ENCODE assay signal across 9 mouse cellular contexts in the genomic region with DNA sequence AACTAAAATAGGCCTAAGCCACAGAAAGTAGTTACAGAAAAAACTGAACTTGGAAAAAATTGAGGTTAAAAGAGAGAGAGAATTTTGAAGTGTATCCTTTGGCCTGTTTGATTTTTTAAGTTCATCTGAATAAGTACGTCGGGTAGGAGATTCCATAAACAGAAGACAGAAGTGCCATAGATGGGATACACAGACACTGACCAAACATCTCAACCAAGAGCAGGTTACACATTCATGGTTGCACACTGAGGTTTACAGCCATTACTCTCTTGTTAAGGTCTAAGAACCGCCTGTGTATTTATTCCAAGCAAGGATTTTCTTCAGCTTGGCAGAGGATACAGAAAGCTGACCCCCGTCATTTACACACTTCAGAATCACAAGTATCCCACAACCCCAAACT. TPM values are rescaled to one million over a fixed set of nuclear protein-coding genes. Genes with fewer than 3 reads are reported as not detected.
DNase-seq lines count a peak whose midpoint lies in the region; ATAC-seq and TF ChIP-seq lines count a peak whose summit lies in the region.
"Had no signal": no experiment of that assay in that cellular context is flagged by ENCODE, and none has a peak within 500 bp of the region (broad histone marks: within the 10 kb centered on the region; RNA-seq: fewer than 3 reads in every experiment).

A gene (plus strand): TSS at position 301 of the 400 bp plus-strand sequence.

- TF ChIP-seq POLR2A in kidney, adult 2 months (IDR thresholded peaks at IDR 0.05; ENCODE audit: low read depth, low read length) = no peak
- no peak for TF ChIP-seq POLR2A in heart, adult 2 months (IDR thresholded peaks at IDR 0.05; ENCODE audit: insufficient read depth, low read depth, low read length)

- peaks cover 6% of the 10 kb centered on the region for H3K4me1 ChIP-seq in kidney, embryonic 15.5 days
- no peaks in the 10 kb centered on the region for H3K4me1 ChIP-seq in kidney, adult 2 months (ENCODE audit: control insufficient read depth, insufficient read depth, low read length)
- 0 out of 2 replicates have a peak, but pooled peaks cover 4% of the 10 kb centered on the region for H3K4me1 ChIP-seq in intestine, embryonic 16.5 days (ENCODE audit: control insufficient read depth, insufficient read depth, low read length)
- H3K4me1 ChIP-seq in midbrain, embryonic 15.5 days = peaks cover 8% of the 10 kb centered on the region
- no peaks in the 10 kb centered on the region for H3K4me1 ChIP-seq in heart, adult 2 months (ENCODE audit: control insufficient read depth, insufficient read depth, low read length)

- no peak for ATAC-seq in kidney, embryonic 15.5 days (replicated peaks; ENCODE audit: low FRiP score)
- 0 out of 2 replicates have a peak, but pooled peaks have one; percentile 6 for ATAC-seq in intestine, embryonic 16.5 days
- no peak for ATAC-seq in midbrain, embryonic 15.5 days (replicated peaks)

- WGBS in kidney, embryonic 15.5 days = 12% methylated on average over 4 of the region's 4 CpGs
- WGBS in kidney, adult 2 months = 14% methylated on average over 4 of the region's 4 CpGs
- 11% methylated on average over 4 of the region's 4 CpGs for WGBS in intestine, embryonic 16.5 days
- WGBS in midbrain, embryonic 15.5 days = 1% methylated on average over 4 of the region's 4 CpGs
- 10% methylated on average over 4 of the region's 4 CpGs for WGBS in heart, adult 2 months

- H3K9me3 ChIP-seq in kidney, embryonic 15.5 days (replicated peaks) = no peaks in the 10 kb centered on the region
- no peaks in the 10 kb centered on the region for H3K9me3 ChIP-seq in intestine, embryonic 16.5 days (ENCODE audit: control insufficient read depth, low read length)
- no peaks in the 10 kb centered on the region for H3K9me3 ChIP-seq in midbrain, embryonic 15.5 days

- H3K36me3 ChIP-seq in kidney, embryonic 15.5 days = no peaks in the 10 kb centered on the region
- H3K36me3 ChIP-seq in kidney, adult 2 months (ENCODE audit: control insufficient read depth, insufficient read depth, low read length) = no peaks in the 10 kb centered on the region
- no peaks in the 10 kb centered on the region for H3K36me3 ChIP-seq in intestine, embryonic 16.5 days (ENCODE audit: control insufficient read depth, insufficient read depth, low read length)
- H3K36me3 ChIP-seq in midbrain, embryonic 15.5 days (replicated peaks) = no peaks in the 10 kb centered on the region
- no peaks in the 10 kb centered on the region for H3K36me3 ChIP-seq in heart, adult 2 months (ENCODE audit: control insufficient read depth, insufficient read depth, low read length)

- intact Hi-C loops in heart, adult 2 months (cut with DNase I) = no loop called here

- no peak for TF ChIP-seq CTCF in kidney, adult 2 months (conservative IDR thresholded peaks at IDR 0.05; ENCODE audit: insufficient read depth, insufficient read length, low read depth, low read length)
- no peak for TF ChIP-seq CTCF in heart, adult 2 months (IDR thresholded peaks at IDR 0.05)

- H3K27me3 ChIP-seq in kidney, embryonic 15.5 days = peaks cover 12% of the 10 kb centered on the region
- no peaks in the 10 kb centered on the region for H3K27me3 ChIP-seq in kidney, adult 2 months (replicated peaks; ENCODE audit: control insufficient read depth, insufficient read depth, low read length)
- no peaks in the 10 kb centered on the region; the same call in 1 of the 2 replicates for H3K27me3 ChIP-seq in intestine, embryonic 16.5 days (replicated peaks; ENCODE audit: control insufficient read depth, insufficient read depth, low read length)
- H3K27me3 ChIP-seq in midbrain, embryonic 15.5 days (replicated peaks) = no peaks in the 10 kb centered on the region
- H3K27me3 ChIP-seq in heart, adult 2 months (ENCODE audit: control insufficient read depth, insufficient read depth, low read length) = peaks cover 2% of the 10 kb centered on the region; the same call in 1 of the 2 replicates

- DNase-seq in kidney, adult 2 months = no peak
- DNase-seq in adrenal gland, postnatal 36 days = no peak
- DNase-seq in right cerebral cortex, postnatal 4 days = no peak
- no peak for DNase-seq in kidney, postnatal 10 days
- DNase-seq in heart, adult 2 months = no peak

- no peak within 1 kb of the TSS for H3K27ac ChIP-seq in kidney, embryonic 15.5 days
- H3K27ac ChIP-seq in kidney, adult 2 months (ENCODE audit: insufficient read depth, low read depth, low read length) = no peak within 1 kb of the TSS
- no peak within 1 kb of the TSS for H3K27ac ChIP-seq in intestine, embryonic 16.5 days (ENCODE audit: low read length)
- H3K27ac ChIP-seq in midbrain, embryonic 15.5 days = peak within 1 kb of the TSS; percentile 96
- no peak within 1 kb of the TSS for H3K27ac ChIP-seq in heart, adult 2 months

- no peak within 1 kb of the TSS for H3K9ac ChIP-seq in kidney, embryonic 15.5 days
- H3K9ac ChIP-seq in intestine, embryonic 16.5 days (ENCODE audit: low read depth, low read length) = no peak within 1 kb of the TSS
- peak within 1 kb of the TSS; percentile 83 for H3K9ac ChIP-seq in midbrain, embryonic 15.5 days
- no peak within 1 kb of the TSS for H3K9ac ChIP-seq in heart, adult 2 months (ENCODE audit: low read depth, low read length)

- H3K4me2 ChIP-seq in kidney, embryonic 15.5 days = peak within 1 kb of the TSS; percentile 87
- H3K4me2 ChIP-seq in intestine, embryonic 16.5 days (ENCODE audit: low read depth, low read length) = peak within 1 kb of the TSS; percentile 89
- peak within 1 kb of the TSS; percentile 62 for H3K4me2 ChIP-seq in midbrain, embryonic 15.5 days

- H3K79me2 ChIP-seq in heart, adult 2 months (replicated peaks; ENCODE audit: control insufficient read depth, insufficient read depth, low read length) = no peaks in the 10 kb centered on the region

- no peak for TF ChIP-seq EP300 in heart, adult 2 months (IDR thresholded peaks at IDR 0.05; ENCODE audit: insufficient read depth, low read depth, low read length)

- peak within 1 kb of the TSS; percentile 47 for H3K4me3 ChIP-seq in kidney, embryonic 15.5 days (replicated peaks)
- no peak within 1 kb of the TSS for H3K4me3 ChIP-seq in kidney, adult 2 months (ENCODE audit: insufficient read depth, low read depth, low read length)
- peak within 1 kb of the TSS; percentile 47 for H3K4me3 ChIP-seq in intestine, embryonic 16.5 days (ENCODE audit: low read length)
- H3K4me3 ChIP-seq in midbrain, embryonic 15.5 days = peak within 1 kb of the TSS; percentile 60
- no peak within 1 kb of the TSS for H3K4me3 ChIP-seq in heart, adult 2 months

RNA-seq across cellular contexts. Expression of the gene that starts here (rescaled TPM):
- polyA plus RNA-seq in kidney, embryonic 15.5 days (2015; fragmentation: Nextera tagmentation; extraction: Ambion mirVana) = 4.3 and 31.0 TPM in 2 replicates
- polyA plus RNA-seq in kidney, adult 2 months (2012; rRNA removed) = 0.04 and 0.19 TPM in 2 replicates
- total RNA-seq in adrenal gland, postnatal 36 days (2021) = 1,000 to 10,000 TPM; 1,300 to 1,603 TPM
- polyA plus RNA-seq in intestine, embryonic 16.5 days (2015; fragmentation: Nextera tagmentation; extraction: Ambion mirVana) = 57.2 and 60.0 TPM in 2 replicates
- 87.9 and 97.5 TPM in 2 replicates for polyA plus RNA-seq in midbrain, embryonic 15.5 days (2015; fragmentation: Nextera tagmentation; extraction: Ambion mirVana)
- under 1 TPM; 0.45 to 0.47 TPM for total RNA-seq in heart, adult 2 months (2021)
- polyA plus RNA-seq in heart, adult 2 months (2012; rRNA removed) = 0.08 TPM in 1 of 2 replicates, not detected in the other
- total RNA-seq: liver, adult 2 months had no signal

Comparison
In these comparisons a context has a peak if more than half of its experiments do, and no peak if none do; other contexts are left out.
1. RNA of the gene that starts here (total RNA-seq): 1,300 to 1,603 TPM in adrenal gland, postnatal 36 days; 0.45 to 0.47 TPM in heart, adult 2 months; every median in the first group is over 100 times any median in the second.
2. H3K4me3 ChIP-seq: peak in kidney, embryonic 15.5 days (single experiment), intestine, embryonic 16.5 days (single experiment) and midbrain, embryonic 15.5 days (single experiment); none in kidney, adult 2 months (single experiment) and heart, adult 2 months (single experiment).
3. Peak in every context shown above with its lines, with median percentiles within 50 percentile points of each other: H3K4me2 ChIP-seq.